Mouse (Mus musculus) liver, embryonic 11.5 days (tissue): ENCODE measurements at regions not wholly inside any gene's neighbourhood (a gene's known extent, or its start where the extent isn't known, plus 50 kb on each side); places are given as distances from the start of the nearest gene placed in this dataset.

Source experiments
- ATAC-seq: fragments of 200-750 bp; cut with Nextera tagmentation; replicated peaks from 2 replicates; pipeline ENCODE4 v1.8.0; 2017; ENCODE audit warnings: moderate number of reproducible peaks, mild to moderate bottlenecking, moderate TSS enrichment, moderate library complexity; ENCODE audit not compliant: low FRiP score
- DNase-seq: peaks from one replicate; pipeline ENCODE4 v3.0.0-alpha.2; 2017; ENCODE audit warnings: low spot score
- H3K27ac ChIP-seq: fragments of 300-500 bp; sonication (generic); 2 replicates; pipeline ENCODE4 v1.5.1; 2014; ENCODE audit warnings: mild to moderate bottlenecking, low read depth, low read length, control low read depth
- H3K27me3 ChIP-seq: fragments of 300-500 bp; sonication (generic); replicated peaks from 2 replicates; pipeline ENCODE4 v1.6.1; 2014; ENCODE audit warnings: low read length, mixed read lengths; ENCODE audit not compliant: control insufficient read depth, insufficient read depth
- H3K36me3 ChIP-seq: fragments of 300-500 bp; sonication (generic); 2 replicates; pipeline ENCODE4 v1.6.1; 2014; ENCODE audit warnings: mild to moderate bottlenecking, low read length, moderate library complexity, mixed read lengths; ENCODE audit not compliant: control insufficient read depth, insufficient read depth
- H3K4me1 ChIP-seq: fragments of 300-500 bp; sonication (generic); replicated peaks from 2 replicates; pipeline ENCODE4 v1.6.1; 2014; ENCODE audit warnings: low read length, mixed read lengths; ENCODE audit not compliant: control insufficient read depth, insufficient read depth
- H3K4me2 ChIP-seq: fragments of 300-500 bp; sonication (generic); 2 replicates; pipeline ENCODE4 v1.6.1; 2014; ENCODE audit warnings: mild to moderate bottlenecking, control low read depth, moderate library complexity
- H3K4me3 ChIP-seq: fragments of 300-500 bp; sonication (generic); 2 replicates; pipeline ENCODE4 v1.5.1; 2014; ENCODE audit warnings: low read depth, low read length, control low read depth
- H3K9ac ChIP-seq: fragments of 300-500 bp; sonication (generic); 2 replicates; pipeline ENCODE4 v1.6.1; 2014; ENCODE audit warnings: low read depth, low read length, control low read depth
- H3K9me3 ChIP-seq: fragments of 300-500 bp; sonication (generic); 2 replicates; pipeline ENCODE4 v1.6.1; 2016; ENCODE audit warnings: low read length, inconsistent platforms, mixed read lengths; ENCODE audit not compliant: control insufficient read depth
- WGBS: fragments of 180-500 bp; shearing (Covaris S2); extraction: QIAGEN DNeasy Blood & Tissue Kit; methylation state at CpG from one replicate; pipeline ENCODE4 v1.1.7; 2014; 5-methylcytosine and 5-hydroxymethylcytosine counted together

GRCm38 (mm10) chr15:59167937-59168659, 279.0 kb downstream of the Gm49356 start:
- H3K4me1 ChIP-seq: no peaks in the 10 kb centered on the region
- H3K4me2 ChIP-seq: no peak overlapping the region
- H3K36me3 ChIP-seq: no peaks in the 10 kb centered on the region
- no peak overlapping the region for H3K4me3 ChIP-seq
- WGBS: 85% methylated on average over 8 of the region's 8 CpGs
- H3K9ac ChIP-seq: no peak overlapping the region
- no peak overlapping the region for H3K27ac ChIP-seq
- peaks cover 3% of the 10 kb centered on the region; the same call in 1 of the 2 replicates for H3K9me3 ChIP-seq
- H3K27me3 ChIP-seq: no peaks in the 10 kb centered on the region
- ATAC-seq (no peak), DNase-seq (no peak)

GRCm38 (mm10) chr15:59168660-59169170, 279.6 kb downstream of the Gm49356 start:
- Histone ChIP-seq H3K9ac (no peak overlapping the region), H3K27ac (no peak overlapping the region), H3K4me2 (no peak overlapping the region), H3K36me3 (no peaks in the 10 kb centered on the region), H3K27me3 (no peaks in the 10 kb centered on the region), H3K4me1 (no peaks in the 10 kb centered on the region), H3K4me3 (no peak overlapping the region), H3K9me3 (peaks cover 3% of the 10 kb centered on the region; the same call in 1 of the 2 replicates)
- DNase-seq: no peak
- WGBS: 92% methylated on average over 4 of the region's 4 CpGs
- ATAC-seq: no peak

- H3K27ac ChIP-seq: no peak overlapping the region
- no peaks in the 10 kb centered on the region for H3K36me3 ChIP-seq
- H3K9ac ChIP-seq: no peak overlapping the region
- DNase-seq: no peak
- H3K4me2 ChIP-seq: no peak overlapping the region
- H3K4me1 ChIP-seq: no peaks in the 10 kb centered on the region
- ATAC-seq: no peak
- 90% methylated on average over 12 of the region's 12 CpGs for WGBS
- H3K27me3 ChIP-seq: no peaks in the 10 kb centered on the region
- H3K9me3 ChIP-seq: peaks cover 3% of the 10 kb centered on the region; the same call in 1 of the 2 replicates
- no peak overlapping the region for H3K4me3 ChIP-seq
Observed at GRCm38 (mm10) chr15:59169237-59169797, 280.2 kb downstream of the Gm49356 start.

DNA sequence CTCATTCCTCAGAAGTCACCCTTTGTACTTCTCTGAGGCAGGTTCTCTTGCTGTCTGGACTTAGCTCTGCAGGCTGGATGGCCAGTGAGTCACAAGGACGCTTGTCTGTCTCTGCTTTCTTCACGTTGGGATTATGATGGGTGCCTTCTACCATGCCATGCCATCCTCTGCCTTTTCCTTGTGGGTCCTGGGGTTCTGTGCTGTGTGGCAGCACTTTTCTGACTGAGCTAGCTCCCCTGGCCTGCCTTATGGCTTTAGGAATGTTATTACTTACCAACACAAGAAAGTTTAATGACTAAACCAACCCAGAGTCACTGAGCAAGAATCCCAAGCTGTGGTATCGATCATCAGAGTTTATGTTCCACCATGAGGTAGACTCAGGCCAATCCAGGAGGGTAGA, 280.7 kb downstream of the Gm49356 start:
- peaks cover 3% of the 10 kb centered on the region; the same call in 1 of the 2 replicates for H3K9me3 ChIP-seq
- no peaks in the 10 kb centered on the region for H3K36me3 ChIP-seq
- H3K4me3 ChIP-seq: no peak overlapping the region
- H3K9ac ChIP-seq: no peak overlapping the region
- WGBS: 81% methylated on average over 3 of the region's 3 CpGs
- DNase-seq: no peak
- H3K27me3 ChIP-seq: no peaks in the 10 kb centered on the region
- ATAC-seq: no peak
- no peaks in the 10 kb centered on the region for H3K4me1 ChIP-seq
- H3K4me2 ChIP-seq: no peak overlapping the region
- no peak overlapping the region for H3K27ac ChIP-seq

DNA sequence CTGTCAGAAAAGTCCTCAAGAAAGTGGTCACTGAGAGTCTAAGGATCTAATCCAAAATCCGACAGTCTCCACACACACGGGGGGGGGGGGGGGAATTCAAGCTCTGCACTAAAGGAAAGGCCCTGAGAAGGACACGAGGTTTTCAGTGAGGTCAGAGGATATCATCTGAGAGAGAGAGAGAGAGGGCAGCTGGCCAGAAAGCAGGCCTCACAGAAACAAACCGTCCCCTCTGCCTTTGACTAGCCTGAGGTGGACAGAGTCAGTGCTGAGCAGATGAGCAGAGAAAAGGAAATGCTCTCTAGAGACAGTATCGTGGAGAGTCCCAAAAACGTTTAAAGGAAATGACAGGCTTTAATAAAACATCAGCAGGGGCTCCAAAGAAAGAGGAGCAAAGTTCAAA, 282.0 kb downstream of the Gm49356 start:
- H3K4me2 ChIP-seq: no peak overlapping the region
- no peak for DNase-seq
- H3K9me3 ChIP-seq: peaks cover 3% of the 10 kb centered on the region; the same call in 1 of the 2 replicates
- H3K4me1 ChIP-seq: no peaks in the 10 kb centered on the region
- no peaks in the 10 kb centered on the region for H3K36me3 ChIP-seq
- ATAC-seq: no peak
- no peak overlapping the region for H3K9ac ChIP-seq
- no peak overlapping the region for H3K4me3 ChIP-seq
- no peak overlapping the region for H3K27ac ChIP-seq
- no peaks in the 10 kb centered on the region for H3K27me3 ChIP-seq
- 35% methylated on average over 6 of the region's 6 CpGs for WGBS

DNA sequence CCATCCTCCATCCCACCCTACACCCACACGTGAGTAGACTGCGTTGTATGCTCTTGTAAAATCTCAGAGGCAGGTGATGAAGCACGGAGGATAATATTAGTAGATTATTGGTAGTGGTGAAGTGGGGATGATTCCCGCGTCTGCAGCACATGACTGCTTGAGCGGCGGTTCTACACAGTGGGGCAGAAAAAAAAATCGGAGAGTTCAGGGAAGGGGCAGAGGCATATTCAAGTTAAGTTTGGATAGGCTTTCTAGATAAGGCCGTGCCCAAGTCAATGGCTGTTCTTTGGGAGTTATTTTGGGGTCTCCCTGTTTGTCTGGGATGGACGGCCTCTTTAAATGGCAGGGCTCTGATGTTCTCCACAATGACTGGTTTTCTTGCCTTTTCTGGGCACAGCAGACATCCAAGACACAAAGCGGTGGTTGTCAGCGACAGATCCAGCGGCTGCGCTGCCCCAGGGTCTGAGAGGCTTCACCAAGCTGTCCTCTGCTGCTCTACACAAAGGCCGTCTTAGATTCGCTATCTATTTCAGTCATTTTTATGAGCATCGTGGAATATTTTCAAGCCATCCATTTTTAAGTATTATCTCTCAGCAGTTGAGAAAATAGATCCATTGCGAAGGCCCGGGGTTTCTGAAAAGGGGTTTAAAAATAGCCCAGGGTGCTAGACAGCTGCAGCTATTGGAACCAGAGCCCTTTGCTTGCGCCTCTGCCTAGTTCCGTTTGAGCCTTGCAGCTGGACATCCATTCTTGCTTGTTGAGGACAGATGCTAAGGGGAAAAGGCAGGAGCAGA, 284.6 kb downstream of the Gm49356 start:
- H3K9ac ChIP-seq: no peak overlapping the region
- no peak overlapping the region for H3K4me2 ChIP-seq
- H3K4me1 ChIP-seq: no peaks in the 10 kb centered on the region
- no peaks in the 10 kb centered on the region for H3K27me3 ChIP-seq
- H3K9me3 ChIP-seq: no peaks in the 10 kb centered on the region
- no peak for ATAC-seq
- DNase-seq: no peak
- no peak overlapping the region for H3K4me3 ChIP-seq
- WGBS: 82% methylated on average over 21 of the region's 21 CpGs
- no peaks in the 10 kb centered on the region for H3K36me3 ChIP-seq
- no peak overlapping the region for H3K27ac ChIP-seq

DNA sequence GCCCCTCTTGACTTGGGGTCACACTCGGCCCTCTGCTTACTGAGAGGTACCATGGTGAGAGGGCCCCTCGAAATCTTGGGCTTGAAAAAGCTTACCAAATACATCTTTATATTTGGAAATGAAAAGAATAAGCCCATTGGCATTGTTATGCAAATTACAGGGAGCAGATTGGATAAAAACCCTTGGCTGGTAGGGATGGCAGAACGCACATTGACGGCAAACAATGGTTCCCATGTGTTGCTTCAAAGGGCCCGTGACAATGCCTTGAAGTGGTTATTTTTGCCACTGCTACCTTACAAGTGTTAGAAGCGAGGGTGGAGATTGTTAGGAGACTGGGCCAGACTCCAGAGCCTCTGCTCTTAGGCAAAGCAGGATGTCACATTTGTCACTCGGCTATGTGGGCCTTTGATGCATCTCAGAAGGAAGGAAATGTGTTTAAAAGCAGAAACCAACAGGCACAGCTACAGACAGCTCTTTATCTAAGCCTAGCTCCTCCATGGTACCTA, 285.2 kb downstream of the Gm49356 start:
- H3K9ac ChIP-seq: no peak overlapping the region
- no peak overlapping the region for H3K4me2 ChIP-seq
- ATAC-seq (no peak), DNase-seq (no peak)
- H3K4me1 ChIP-seq: no peaks in the 10 kb centered on the region
- no peak overlapping the region for H3K27ac ChIP-seq
- H3K27me3 ChIP-seq: no peaks in the 10 kb centered on the region
- H3K4me3 ChIP-seq: no peak overlapping the region
- no peaks in the 10 kb centered on the region for H3K9me3 ChIP-seq
- WGBS: 54% methylated on average over 7 of the region's 7 CpGs
- no peaks in the 10 kb centered on the region for H3K36me3 ChIP-seq

- Histone ChIP-seq H3K36me3 (no peaks in the 10 kb centered on the region), H3K9ac (no peak overlapping the region), H3K4me2 (no peak overlapping the region), H3K27ac (no peak overlapping the region), H3K4me3 (no peak overlapping the region), H3K9me3 (no peaks in the 10 kb centered on the region), H3K4me1 (no peaks in the 10 kb centered on the region), H3K27me3 (no peaks in the 10 kb centered on the region)
- no peak for ATAC-seq
- 66% methylated on average over 8 of the region's 8 CpGs for WGBS
- DNase-seq: no peak
Observed at GRCm38 (mm10) chr15:59174893-59175531, 285.9 kb downstream of the Gm49356 start.
